Mouse (Mus musculus) embryo, embryonic 10.5 days (tissue): Measurements from ENCODE around the gene Zbtb32.
A peak's percentile ranks its signal among the peaks of the same experiment; 100 is the strongest.

Experiments used
- DNase-seq: peaks from one replicate; pipeline ENCODE4 v3.0.0-alpha.2; 2015; ENCODE audit warnings: low spot score

Zbtb32 gene

GRCm38 (mm10) chr7:30598786-30599185 lies at the start of gene Zbtb32:
Zbtb32 (minus strand) TSS chr7:30598909.
- no peak for DNase-seq

- DNase-seq, result peak; percentile 41
These were observed 40.4 kb upstream of the Zbtb32 start for GRCm38 (mm10) chr7:30639083-30639482.

GRCm38 (mm10) chr7:30636395-30636794 lies 37.7 kb upstream of the Zbtb32 start:
- no peak for DNase-seq

- DNase-seq, result no peak
These were observed 37.0 kb upstream of the Zbtb32 start, which contains the start of gene Etv2 for GRCm38 (mm10) chr7:30635752-30636151. Etv2 (minus strand) TSS chr7:30635852.

DNA sequence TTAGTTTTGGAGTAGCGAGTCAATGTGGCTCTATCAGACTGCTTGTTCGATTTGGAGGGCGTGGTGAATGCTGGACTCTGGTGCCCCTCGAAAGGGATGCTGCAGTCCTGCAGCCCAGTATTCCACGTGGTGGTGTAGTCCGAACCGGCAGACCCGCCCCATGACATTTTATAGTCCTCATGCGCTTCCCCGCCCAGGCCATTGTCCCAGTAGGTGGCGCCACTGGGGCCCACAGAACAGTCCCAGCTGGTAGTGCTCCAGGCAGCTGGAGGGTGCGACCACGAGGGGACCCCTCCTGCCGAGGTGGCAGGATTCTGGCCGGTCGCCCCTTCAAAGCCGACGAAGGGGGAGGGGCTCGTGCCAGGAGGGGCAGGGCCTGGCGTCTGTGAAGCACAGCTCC lies 35.9 kb upstream of the Zbtb32 start:
- peak; percentile 81 for DNase-seq

DNA sequence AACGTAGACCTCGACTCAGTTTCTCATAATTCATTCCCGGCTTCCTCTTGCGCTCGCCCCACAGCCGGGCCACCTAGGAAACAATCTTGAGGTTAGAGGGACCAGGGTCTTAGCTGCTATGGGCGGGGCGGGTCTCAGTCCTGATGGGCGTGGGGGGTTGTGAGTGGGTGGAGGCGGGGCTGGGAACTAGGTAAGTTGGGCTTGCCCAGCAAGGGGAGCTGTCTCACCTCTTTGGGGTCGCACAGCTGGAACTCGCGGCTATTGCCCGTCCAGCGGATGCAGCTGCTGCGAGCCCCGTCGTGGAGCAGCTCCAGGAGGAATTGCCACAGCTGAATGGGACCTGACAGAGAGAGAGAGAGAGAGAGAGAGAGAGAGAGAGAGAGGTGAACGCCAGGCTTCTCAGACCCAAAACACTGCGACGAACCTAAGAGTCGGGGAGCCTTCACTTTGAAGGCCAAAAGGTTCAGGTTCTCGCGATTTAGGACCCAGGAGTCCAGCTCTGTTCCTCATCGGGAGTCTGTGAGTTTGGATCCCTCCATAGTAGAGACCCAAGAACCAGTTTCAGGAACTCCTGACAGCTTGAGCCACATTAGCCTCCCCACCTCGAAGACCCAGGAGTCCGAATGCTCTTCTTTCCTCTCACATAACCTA lies 35.2 kb upstream of the Zbtb32 start:
- no peak for DNase-seq

DNA sequence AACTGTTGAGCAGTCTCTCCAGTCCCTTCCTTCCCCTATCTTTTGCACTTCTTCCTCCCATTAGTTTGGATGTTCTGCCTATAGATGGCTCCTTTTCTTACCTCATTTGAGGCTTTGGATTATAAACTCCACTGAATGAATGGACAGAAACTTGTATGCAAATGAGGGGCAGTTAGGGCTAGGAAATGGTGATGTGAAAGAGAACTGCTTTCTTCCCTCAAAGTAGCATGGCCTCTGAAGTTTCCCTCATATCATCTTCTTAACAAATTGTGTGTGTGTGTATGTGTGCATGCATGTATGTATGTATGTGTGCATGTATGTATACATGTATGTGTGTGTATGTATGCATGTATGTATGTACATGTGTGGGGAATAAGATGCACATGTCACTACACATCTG lies 30.3 kb upstream of the Zbtb32 start:
- no peak for DNase-seq

- DNase-seq, result no peak
These were observed 27.9 kb upstream of the Zbtb32 start for GRCm38 (mm10) chr7:30626647-30627046.

- peak; percentile 94 for DNase-seq
These were observed 27.0 kb upstream of the Zbtb32 start, which contains the start of gene Cox6b1 for GRCm38 (mm10) chr7:30625530-30626384. Cox6b1 (minus strand) TSS chr7:30626151.

GRCm38 (mm10) chr7:30619202-30619601 lies 20.5 kb upstream of the Zbtb32 start:
- DNase-seq, result peak; percentile 39

DNA sequence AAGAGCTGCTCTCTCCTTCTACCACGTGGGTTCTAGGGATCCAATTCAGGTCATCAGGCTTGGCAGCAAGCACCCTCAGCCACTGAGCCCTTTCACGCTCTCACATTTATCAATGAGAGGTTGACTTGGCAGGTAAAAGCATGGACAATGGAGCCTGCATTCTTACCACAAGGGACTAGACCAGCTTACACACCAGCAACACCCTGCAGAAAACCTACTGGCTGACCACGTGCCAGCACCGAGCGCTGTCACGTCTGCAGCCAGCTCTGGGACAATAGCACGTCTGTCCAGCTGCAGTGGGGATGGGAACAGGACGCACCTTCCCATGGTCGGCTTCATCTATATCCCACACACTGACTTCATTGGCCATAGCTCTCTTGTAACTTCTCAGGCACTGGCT lies 19.9 kb upstream of the Zbtb32 start:
- DNase-seq, result no peak

DNA sequence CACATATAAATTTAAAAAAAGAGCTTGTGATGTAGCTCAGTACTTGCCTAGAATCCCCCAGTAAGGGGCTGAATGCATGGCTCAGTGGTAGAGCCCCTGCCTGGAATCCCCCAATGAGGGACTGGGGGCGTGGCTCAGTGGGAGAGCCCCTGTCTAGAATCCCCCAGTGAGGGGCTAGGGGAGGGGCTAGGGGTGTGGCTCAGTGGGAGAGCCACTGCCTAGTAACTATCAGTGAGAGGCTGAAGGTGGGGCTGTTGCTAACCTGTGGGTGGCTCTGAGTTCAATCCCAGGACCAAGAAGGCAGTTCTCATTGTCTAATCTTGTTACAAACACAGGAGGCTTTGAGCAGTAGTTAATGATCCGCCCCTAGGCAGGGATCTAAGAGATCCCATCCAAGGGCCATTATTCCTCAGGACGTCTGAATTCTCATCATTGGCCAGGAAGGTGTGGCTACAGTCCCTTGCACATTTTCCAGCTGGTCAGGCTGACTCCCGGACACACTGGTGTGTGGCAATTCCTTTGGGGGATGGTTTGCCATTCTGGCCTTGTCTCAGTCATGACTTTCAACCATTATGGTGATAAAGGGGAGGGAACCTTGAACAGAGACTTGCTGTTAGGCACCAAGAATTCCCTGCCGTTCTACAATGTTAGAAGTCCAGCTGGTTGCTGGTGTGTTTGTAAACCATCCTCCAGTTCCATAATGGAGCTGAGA lies 16.5 kb upstream of the Zbtb32 start:
- no peak for DNase-seq

- DNase-seq, result no peak
These were observed 15.7 kb upstream of the Zbtb32 start for GRCm38 (mm10) chr7:30614454-30614853.

- DNase-seq, result peak; percentile 79
These were observed 14.9 kb upstream of the Zbtb32 start for GRCm38 (mm10) chr7:30613529-30614112.

DNA sequence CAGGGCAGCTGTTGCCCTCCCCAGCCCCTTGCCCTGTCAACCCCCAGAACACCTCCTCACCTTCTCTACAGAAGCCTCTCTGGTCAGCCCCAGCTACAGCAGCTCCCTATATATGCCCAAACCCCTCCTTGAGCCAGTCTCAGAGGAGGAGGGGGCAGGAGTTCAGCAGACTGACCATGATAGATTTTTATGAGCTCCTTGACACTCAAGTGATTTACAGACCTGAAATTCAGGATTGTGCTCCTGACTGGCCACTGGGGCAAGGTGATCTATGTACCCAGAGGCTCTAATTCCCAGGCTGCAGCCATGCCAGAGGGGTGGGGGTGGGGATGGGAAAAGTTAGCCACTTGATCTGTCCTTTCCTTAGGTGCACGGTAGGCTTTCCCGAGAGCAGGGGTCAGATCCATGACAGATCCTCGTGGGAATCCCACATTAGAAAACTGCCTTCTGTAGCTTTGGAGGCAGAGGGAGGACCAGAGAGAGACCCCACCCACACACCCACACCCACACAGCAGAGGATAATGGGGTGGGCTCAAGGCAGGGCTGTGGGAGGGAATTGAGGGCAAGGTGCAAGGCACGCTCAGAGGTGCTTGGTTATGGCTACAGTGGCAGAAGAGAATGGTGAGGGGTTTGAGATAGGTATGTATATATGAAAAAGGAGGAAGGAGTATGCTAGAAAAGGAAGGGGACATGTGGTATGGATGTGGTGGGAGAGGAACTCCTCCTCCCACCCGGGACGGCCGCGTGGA lies 14.1 kb upstream of the Zbtb32 start, which contains the start of gene Upk1a:
Upk1a (minus strand) TSS at position 194 of the 749 bp plus-strand sequence.
- no peak for DNase-seq

- DNase-seq, result no peak
These were observed 11.3 kb upstream of the Zbtb32 start for GRCm38 (mm10) chr7:30610043-30610442.

GRCm38 (mm10) chr7:30608476-30608875 lies 9.8 kb upstream of the Zbtb32 start:
- no peak for DNase-seq

- DNase-seq, result peak; percentile 69
These were observed 9.1 kb upstream of the Zbtb32 start for GRCm38 (mm10) chr7:30607706-30608309.

GRCm38 (mm10) chr7:30604944-30605343 lies 6.2 kb upstream of the Zbtb32 start:
- no peak for DNase-seq

- no peak for DNase-seq
These were observed 5.7 kb upstream of the Zbtb32 start for GRCm38 (mm10) chr7:30604424-30604823.

GRCm38 (mm10) chr7:30602583-30602982 lies 3.9 kb upstream of the Zbtb32 start:
- DNase-seq, result peak; percentile 27
